Mouse (Mus musculus): ENCODE data around the gene Usp42.

Gene Usp42

GRCm38 (mm10) chr5:143690926-143691325 lies 41.2 kb downstream of the Usp42 start:
- DNase-seq (ENCODE audit: extremely low read depth, low read depth, low spot score), result no peak

GRCm38 (mm10) chr5:143690392-143690791 lies 41.7 kb downstream of the Usp42 start:
- no peak for DNase-seq (ENCODE audit: extremely low read depth, low read depth, low spot score)

GRCm38 (mm10) chr5:143687589-143687988 lies 44.5 kb downstream of the Usp42 start:
- DNase-seq (ENCODE audit: extremely low read depth, low read depth, low spot score), result no peak

GRCm38 (mm10) chr5:143686456-143686855 lies 45.6 kb downstream of the Usp42 start:
- DNase-seq (ENCODE audit: extremely low read depth, low read depth, low spot score), result no peak

- DNase-seq (ENCODE audit: extremely low read depth, low read depth, low spot score), result peak; percentile 58
Observed at GRCm38 (mm10) chr5:143684911-143685390, 47.1 kb downstream of the Usp42 start.

- DNase-seq (ENCODE audit: extremely low read depth, low read depth, low spot score), result no peak
Observed at GRCm38 (mm10) chr5:143683696-143684095, 48.4 kb downstream of the Usp42 start.

- DNase-seq (ENCODE audit: extremely low read depth, low read depth, low spot score), result no peak
Observed at GRCm38 (mm10) chr5:143679654-143680053, 52.4 kb downstream of the Usp42 start.

- no peak for DNase-seq (ENCODE audit: extremely low read depth, low read depth, low spot score)
Observed at GRCm38 (mm10) chr5:143678634-143679271, 53.3 kb downstream of the Usp42 start.

GRCm38 (mm10) chr5:143677363-143677762 lies 54.7 kb downstream of the Usp42 start:
- no peak for DNase-seq (ENCODE audit: extremely low read depth, low read depth, low spot score)

- no peak for DNase-seq (ENCODE audit: extremely low read depth, low read depth, low spot score)
Observed at GRCm38 (mm10) chr5:143676218-143676985, 55.7 kb downstream of the Usp42 start.

- no peak for DNase-seq (ENCODE audit: extremely low read depth, low read depth, low spot score)
Observed at GRCm38 (mm10) chr5:143674576-143674975, 57.5 kb downstream of the Usp42 start.

- no peak for DNase-seq (ENCODE audit: extremely low read depth, low read depth, low spot score)
Observed at GRCm38 (mm10) chr5:143670740-143671415, 61.2 kb downstream of the Usp42 start.

GRCm38 (mm10) chr5:143669839-143670238 lies 62.2 kb downstream of the Usp42 start:
- no peak for DNase-seq (ENCODE audit: extremely low read depth, low read depth, low spot score)

GRCm38 (mm10) chr5:143669393-143669792 lies 62.7 kb downstream of the Usp42 start:
- DNase-seq (ENCODE audit: extremely low read depth, low read depth, low spot score), result no peak

- DNase-seq (ENCODE audit: extremely low read depth, low read depth, low spot score), result no peak
Observed at GRCm38 (mm10) chr5:143668884-143669283, 63.2 kb downstream of the Usp42 start.

GRCm38 (mm10) chr5:143666015-143666414 lies 66.1 kb downstream of the Usp42 start:
- no peak for DNase-seq (ENCODE audit: extremely low read depth, low read depth, low spot score)

- DNase-seq (ENCODE audit: extremely low read depth, low read depth, low spot score), result no peak
Observed at GRCm38 (mm10) chr5:143665561-143665960, 66.5 kb downstream of the Usp42 start.

GRCm38 (mm10) chr5:143663074-143663687 lies 68.9 kb downstream of the Usp42 start:
- no peak for DNase-seq (ENCODE audit: extremely low read depth, low read depth, low spot score)

Measured in fat pad, adult 2 months (tissue).